Mouse (Mus musculus) forebrain, embryonic 11.5 days (tissue): ENCODE measurements around the gene Scd3. TPM values are rescaled to one million over a fixed set of nuclear protein-coding genes. Genes with fewer than 3 reads are reported as not detected.
A peak's percentile ranks its signal among the peaks of the same experiment; 100 is the strongest.

ENCODE experiments used
- ATAC-seq: fragments of 200-750 bp; cut with Nextera tagmentation; replicated peaks from 2 replicates; pipeline ENCODE4 v1.8.0; 2017; ENCODE audit warnings: moderate TSS enrichment; ENCODE audit not compliant: low FRiP score
- DNase-seq: peaks from one replicate; pipeline ENCODE4 v3.0.0-alpha.2; 2017; ENCODE audit warnings: low spot score
- H3K27ac ChIP-seq: fragments of 300-500 bp; sonication (generic); 2 replicates; pipeline ENCODE4 v1.5.1; 2014; ENCODE audit warnings: low read depth, low read length
- H3K27me3 ChIP-seq: fragments of 300-500 bp; sonication (generic); 2 replicates; pipeline ENCODE4 v1.6.1; 2014; ENCODE audit warnings: mild to moderate bottlenecking, low read length, mixed read lengths; ENCODE audit not compliant: control insufficient read depth, insufficient read depth
- H3K36me3 ChIP-seq: fragments of 300-500 bp; sonication (generic); 2 replicates; pipeline ENCODE4 v1.6.1; 2014; ENCODE audit warnings: mild to moderate bottlenecking, low read length, moderate library complexity, mixed read lengths; ENCODE audit not compliant: control insufficient read depth, insufficient read depth
- H3K4me1 ChIP-seq: fragments of 300-500 bp; sonication (generic); replicated peaks from 2 replicates; pipeline ENCODE4 v1.6.1; 2014; ENCODE audit warnings: low read length, mixed read lengths; ENCODE audit not compliant: control insufficient read depth, insufficient read depth
- H3K4me2 ChIP-seq: fragments of 300-500 bp; sonication (generic); 2 replicates; pipeline ENCODE4 v1.6.1; 2014; ENCODE audit warnings: low read depth, mild to moderate bottlenecking, low read length, moderate library complexity, mixed read lengths; ENCODE audit not compliant: severe bottlenecking
- H3K4me3 ChIP-seq: fragments of 300-500 bp; sonication (generic); 2 replicates; pipeline ENCODE4 v1.5.1; 2014; ENCODE audit warnings: low read depth, low read length
- H3K9ac ChIP-seq: fragments of 300-500 bp; sonication (generic); 2 replicates; pipeline ENCODE4 v1.6.1; 2014; ENCODE audit warnings: low read length
- H3K9me3 ChIP-seq: fragments of 300-500 bp; sonication (generic); 2 replicates; pipeline ENCODE4 v1.6.1; 2016; ENCODE audit warnings: low read length, mixed read lengths; ENCODE audit not compliant: control insufficient read depth
- WGBS: fragments of 180-500 bp; shearing (Covaris S2); extraction: QIAGEN DNeasy Blood & Tissue Kit; methylation state at CpG from one replicate; pipeline ENCODE4 v1.1.7; 2014; 5-methylcytosine and 5-hydroxymethylcytosine counted together
- polyA plus RNA-seq: library from polyadenylated mRNA; unstranded; fragments of >200 nt; fragmentation: Nextera tagmentation; extraction: Ambion mirVana; gene quantifications from 2 replicates; pipeline ENCODE4 v1.2.1, GENCODE M21; 2014

Gene Scd3
- polyA plus RNA-seq, 1 experiment from 2014 or later = 0.49 TPM

GRCm38 (mm10) chr19:44217958-44218525 is 15.0 kb downstream of the Scd3 start:
- H3K4me2 ChIP-seq = no peak overlapping the region
- H3K27me3 ChIP-seq = no peaks in the 10 kb centered on the region
- H3K36me3 ChIP-seq = no peaks in the 10 kb centered on the region
- no peaks in the 10 kb centered on the region for H3K4me1 ChIP-seq
- 77% methylated on average over 3 of the region's 3 CpGs for WGBS
- DNase-seq (no peak), ATAC-seq (no peak)
- H3K9me3 ChIP-seq = no peaks in the 10 kb centered on the region
- H3K4me3 ChIP-seq = no peak overlapping the region
- no peak overlapping the region for H3K9ac ChIP-seq
- no peak overlapping the region for H3K27ac ChIP-seq

GRCm38 (mm10) chr19:44225728-44226127 is 22.7 kb downstream of the Scd3 start:
- Histone ChIP-seq H3K9ac (no peak overlapping the region), H3K4me1 (no peaks in the 10 kb centered on the region), H3K4me3 (no peak overlapping the region), H3K9me3 (no peaks in the 10 kb centered on the region), H3K27ac (no peak overlapping the region), H3K27me3 (no peaks in the 10 kb centered on the region), H3K36me3 (no peaks in the 10 kb centered on the region), H3K4me2 (no peak overlapping the region)
- 91% methylated on average over 5 of the region's 5 CpGs for WGBS
- ATAC-seq (no peak), DNase-seq (no peak)

GRCm38 (mm10) chr19:44229776-44230175 is 26.7 kb downstream of the Scd3 start:
- Histone ChIP-seq H3K36me3 (no peaks in the 10 kb centered on the region), H3K4me2 (no peak overlapping the region), H3K27ac (no peak overlapping the region), H3K4me1 (no peaks in the 10 kb centered on the region), H3K9me3 (no peaks in the 10 kb centered on the region), H3K9ac (no peak overlapping the region), H3K27me3 (no peaks in the 10 kb centered on the region), H3K4me3 (no peak overlapping the region)
- no peak for ATAC-seq
- WGBS = 73% methylated on average over 2 of the region's 2 CpGs
- no peak for DNase-seq

GRCm38 (mm10) chr19:44230212-44230611 is 27.1 kb downstream of the Scd3 start:
- no peak for ATAC-seq
- no peak overlapping the region for H3K27ac ChIP-seq
- no peaks in the 10 kb centered on the region for H3K9me3 ChIP-seq
- H3K4me3 ChIP-seq = no peak overlapping the region
- no peaks in the 10 kb centered on the region for H3K36me3 ChIP-seq
- H3K4me1 ChIP-seq = no peaks in the 10 kb centered on the region
- DNase-seq = no peak
- WGBS = 78% methylated on average over 3 of the region's 3 CpGs
- no peak overlapping the region for H3K9ac ChIP-seq
- no peak overlapping the region for H3K4me2 ChIP-seq
- H3K27me3 ChIP-seq = no peaks in the 10 kb centered on the region

GRCm38 (mm10) chr19:44231608-44232151 is 28.6 kb downstream of the Scd3 start:
- no peaks in the 10 kb centered on the region for H3K4me1 ChIP-seq
- no peak for ATAC-seq
- no peak for DNase-seq
- 90% methylated on average over 4 of the region's 4 CpGs for WGBS
- no peak overlapping the region for H3K9ac ChIP-seq
- no peaks in the 10 kb centered on the region for H3K27me3 ChIP-seq
- no peak overlapping the region for H3K4me3 ChIP-seq
- H3K9me3 ChIP-seq = no peaks in the 10 kb centered on the region
- H3K4me2 ChIP-seq = no peak overlapping the region
- no peak overlapping the region for H3K27ac ChIP-seq
- no peaks in the 10 kb centered on the region for H3K36me3 ChIP-seq

GRCm38 (mm10) chr19:44237471-44238006 is 34.5 kb downstream of the Scd3 start:
- WGBS = 21% methylated on average over 19 of the region's 19 CpGs
- no peaks in the 10 kb centered on the region for H3K4me1 ChIP-seq
- H3K4me3 ChIP-seq = no peak overlapping the region
- H3K27me3 ChIP-seq = no peaks in the 10 kb centered on the region
- peak; percentile 55 for DNase-seq
- H3K9ac ChIP-seq = peak overlapping the region; percentile 50
- ATAC-seq = no peak
- no peaks in the 10 kb centered on the region for H3K9me3 ChIP-seq
- H3K4me2 ChIP-seq = peak overlapping the region; percentile 39
- no peak overlapping the region for H3K27ac ChIP-seq
- H3K36me3 ChIP-seq = no peaks in the 10 kb centered on the region

GRCm38 (mm10) chr19:44238906-44239305 is 35.8 kb downstream of the Scd3 start:
- no peak overlapping the region for H3K4me3 ChIP-seq
- no peak for ATAC-seq
- H3K27me3 ChIP-seq = no peaks in the 10 kb centered on the region
- no peak overlapping the region for H3K4me2 ChIP-seq
- H3K9ac ChIP-seq = no peak overlapping the region
- no peaks in the 10 kb centered on the region for H3K4me1 ChIP-seq
- H3K9me3 ChIP-seq = no peaks in the 10 kb centered on the region
- no peaks in the 10 kb centered on the region for H3K36me3 ChIP-seq
- H3K27ac ChIP-seq = no peak overlapping the region
- 88% methylated on average over 2 of the region's 2 CpGs for WGBS
- DNase-seq = no peak

- Histone ChIP-seq H3K27ac (no peak overlapping the region), H3K9me3 (no peaks in the 10 kb centered on the region), H3K4me3 (no peak overlapping the region), H3K4me2 (no peak overlapping the region), H3K36me3 (no peaks in the 10 kb centered on the region), H3K4me1 (peaks cover 16% of the 10 kb centered on the region; the same call in 1 of the 2 replicates), H3K27me3 (no peaks in the 10 kb centered on the region), H3K9ac (no peak overlapping the region)
- ATAC-seq = no peak
- peak; percentile 50 for DNase-seq
- WGBS = 9% methylated on average over 5 of the region's 5 CpGs
Observed at GRCm38 (mm10) chr19:44245761-44246171, 42.7 kb downstream of the Scd3 start.
